Mouse (Mus musculus): ENCODE measurements around the gene Ces3b. TPM values are rescaled to one million over a fixed set of nuclear protein-coding genes. Genes with fewer than 3 reads are reported as not detected.
"Not testable (repeated sequence)": the region's sequence is repeated elsewhere in the genome, so short reads cannot be mapped to it uniquely, and the experiment has no call there.

The Ces3b gene
- polyA plus RNA-seq, 1 experiment from 2014 or later = not detected

- no peak overlapping the region for H3K9ac ChIP-seq
- H3K36me3 ChIP-seq = no peaks in the 10 kb centered on the region
- H3K27me3 ChIP-seq = no peaks in the 10 kb centered on the region
- H3K4me1 ChIP-seq = no peaks in the 10 kb centered on the region
- H3K4me2 ChIP-seq = no peak overlapping the region
- 66% methylated on average over 5 of the region's 5 CpGs for WGBS
- H3K27ac ChIP-seq = no peak overlapping the region
- H3K9me3 ChIP-seq = no peaks in the 10 kb centered on the region
- no peak overlapping the region for H3K4me3 ChIP-seq
- no peak for ATAC-seq (ENCODE audit: insufficient number of reproducible peaks, low FRiP score, low TSS enrichment, low read depth)
These were observed 2.7 kb upstream of the Ces3b start for GRCm38 (mm10) chr8:105080814-105081336.

- not testable (repeated sequence) for H3K27ac ChIP-seq; H3K9me3 ChIP-seq; H3K4me2 ChIP-seq; ATAC-seq (ENCODE audit: insufficient number of reproducible peaks, low FRiP score, low TSS enrichment, low read depth); H3K27me3 ChIP-seq; H3K4me3 ChIP-seq; H3K9ac ChIP-seq; H3K4me1 ChIP-seq; H3K36me3 ChIP-seq
- 72% methylated on average over 5 of the region's 5 CpGs for WGBS
These were observed 4.6 kb downstream of the Ces3b start for GRCm38 (mm10) chr8:105088166-105088565.

GRCm38 (mm10) chr8:105088581-105088980 is 5.0 kb downstream of the Ces3b start:
- Histone ChIP-seq H3K9ac (no peak overlapping the region), H3K27ac (no peak overlapping the region), H3K4me3 (no peak overlapping the region), H3K9me3 (no peaks in the 10 kb centered on the region), H3K4me1 (no peaks in the 10 kb centered on the region), H3K4me2 (no peak overlapping the region), H3K36me3 (no peaks in the 10 kb centered on the region), H3K27me3 (no peaks in the 10 kb centered on the region)
- WGBS = 68% methylated on average over 4 of the region's 4 CpGs
- no peak for ATAC-seq (ENCODE audit: insufficient number of reproducible peaks, low FRiP score, low TSS enrichment, low read depth)

GRCm38 (mm10) chr8:105093992-105094391 is 10.4 kb downstream of the Ces3b start:
- Histone ChIP-seq H3K4me2 (no peak overlapping the region), H3K9me3 (no peaks in the 10 kb centered on the region), H3K9ac (no peak overlapping the region), H3K27me3 (no peaks in the 10 kb centered on the region), H3K4me1 (no peaks in the 10 kb centered on the region), H3K4me3 (no peak overlapping the region), H3K36me3 (no peaks in the 10 kb centered on the region), H3K27ac (no peak overlapping the region)
- 0 out of 2 replicates have a peak, but pooled peaks have one; percentile 52 for ATAC-seq (ENCODE audit: insufficient number of reproducible peaks, low FRiP score, low TSS enrichment, low read depth)
- WGBS = 91% methylated on average over 3 of the region's 3 CpGs

- not testable (repeated sequence) for H3K27ac ChIP-seq; H3K4me3 ChIP-seq; H3K4me1 ChIP-seq; H3K9ac ChIP-seq; H3K9me3 ChIP-seq; ATAC-seq (ENCODE audit: insufficient number of reproducible peaks, low FRiP score, low TSS enrichment, low read depth); H3K4me2 ChIP-seq; H3K36me3 ChIP-seq; H3K27me3 ChIP-seq
- 76% methylated on average over 4 of the region's 4 CpGs for WGBS
These were observed 18.7 kb downstream of the Ces3b start for GRCm38 (mm10) chr8:105102101-105102785.

GRCm38 (mm10) chr8:105103701-105104100 is 20.1 kb downstream of the Ces3b start:
- not testable (repeated sequence) for H3K4me3 ChIP-seq; H3K9me3 ChIP-seq; H3K9ac ChIP-seq; H3K4me2 ChIP-seq; H3K27ac ChIP-seq; ATAC-seq (ENCODE audit: insufficient number of reproducible peaks, low FRiP score, low TSS enrichment, low read depth); H3K36me3 ChIP-seq; H3K4me1 ChIP-seq; H3K27me3 ChIP-seq
- 75% methylated on average over 5 of the region's 5 CpGs for WGBS

GRCm38 (mm10) chr8:105104220-105104619 is 20.7 kb downstream of the Ces3b start:
- H3K4me3 ChIP-seq = no peak overlapping the region
- H3K27me3 ChIP-seq = no peaks in the 10 kb centered on the region
- no peaks in the 10 kb centered on the region for H3K36me3 ChIP-seq
- no peak overlapping the region for H3K4me2 ChIP-seq
- ATAC-seq (ENCODE audit: insufficient number of reproducible peaks, low FRiP score, low TSS enrichment, low read depth) = no peak
- WGBS = 81% methylated on average over 3 of the region's 3 CpGs
- no peak overlapping the region for H3K27ac ChIP-seq
- H3K4me1 ChIP-seq = no peaks in the 10 kb centered on the region
- no peaks in the 10 kb centered on the region for H3K9me3 ChIP-seq
- no peak overlapping the region for H3K9ac ChIP-seq

GRCm38 (mm10) chr8:105129864-105130263 is 46.3 kb downstream of the Ces3b start:
- Histone ChIP-seq H3K9me3 (no peaks in the 10 kb centered on the region), H3K4me1 (no peaks in the 10 kb centered on the region), H3K9ac (no peak overlapping the region), H3K36me3 (no peaks in the 10 kb centered on the region), H3K27ac (no peak overlapping the region), H3K4me2 (no peak overlapping the region), H3K27me3 (no peaks in the 10 kb centered on the region), H3K4me3 (no peak overlapping the region)
- WGBS = 86% methylated on average over 9 of the region's 9 CpGs
- no peak for ATAC-seq (ENCODE audit: insufficient number of reproducible peaks, low FRiP score, low TSS enrichment, low read depth)

- H3K27ac ChIP-seq = no peak within 1 kb of the TSS
- no peak for ATAC-seq (ENCODE audit: insufficient number of reproducible peaks, low FRiP score, low TSS enrichment, low read depth)
- no peaks in the 10 kb centered on the region for H3K4me1 ChIP-seq
- H3K4me2 ChIP-seq = no peak within 1 kb of the TSS
- WGBS = 83% methylated on average over 5 of the region's 5 CpGs
- H3K36me3 ChIP-seq = no peaks in the 10 kb centered on the region
- no peaks in the 10 kb centered on the region for H3K27me3 ChIP-seq
- H3K9ac ChIP-seq = no peak within 1 kb of the TSS
- no peak within 1 kb of the TSS for H3K4me3 ChIP-seq
- no peaks in the 10 kb centered on the region for H3K9me3 ChIP-seq
These were observed 48.0 kb downstream of the Ces3b start, which contains the start of gene Ces4a for GRCm38 (mm10) chr8:105131509-105131908. Gene Ces4a, plus strand, starts transcription at chr8:105131800.

GRCm38 (mm10) chr8:105138423-105138822 is 54.9 kb downstream of the Ces3b start:
- H3K4me1 ChIP-seq = 0 out of 2 replicates have a peak, but pooled peaks cover 4% of the 10 kb centered on the region
- no peak overlapping the region for H3K9ac ChIP-seq
- no peak overlapping the region for H3K27ac ChIP-seq
- H3K36me3 ChIP-seq = no peaks in the 10 kb centered on the region
- no peak overlapping the region for H3K4me2 ChIP-seq
- 25% methylated on average over 4 of the region's 4 CpGs for WGBS
- H3K9me3 ChIP-seq = no peaks in the 10 kb centered on the region
- no peak for ATAC-seq (ENCODE audit: insufficient number of reproducible peaks, low FRiP score, low TSS enrichment, low read depth)
- no peak overlapping the region for H3K4me3 ChIP-seq
- 0 out of 2 replicates have a peak, but pooled peaks cover 5% of the 10 kb centered on the region for H3K27me3 ChIP-seq

GRCm38 (mm10) chr8:105142395-105142794 is 58.8 kb downstream of the Ces3b start:
- no peak overlapping the region for H3K27ac ChIP-seq
- no peaks in the 10 kb centered on the region for H3K36me3 ChIP-seq
- no peak overlapping the region for H3K9ac ChIP-seq
- WGBS = 35% methylated on average over 19 of the region's 19 CpGs
- H3K4me3 ChIP-seq = no peak overlapping the region
- no peak overlapping the region for H3K4me2 ChIP-seq
- 0 out of 2 replicates have a peak, but pooled peaks have one; percentile 44 for ATAC-seq (ENCODE audit: insufficient number of reproducible peaks, low FRiP score, low TSS enrichment, low read depth)
- 0 out of 2 replicates have a peak, but pooled peaks cover 5% of the 10 kb centered on the region for H3K27me3 ChIP-seq
- 0 out of 2 replicates have a peak, but pooled peaks cover 4% of the 10 kb centered on the region for H3K4me1 ChIP-seq
- H3K9me3 ChIP-seq = no peaks in the 10 kb centered on the region
